Mouse (Mus musculus) limb, embryonic 11.5 days (tissue): ENCODE data around the gene Grip1. TPM values are rescaled to one million over a fixed set of nuclear protein-coding genes. Genes with fewer than 3 reads are reported as not detected.

ENCODE experiments used
- ATAC-seq: fragments of 200-750 bp; cut with Nextera tagmentation; 2 replicates; pipeline ENCODE4 v1.8.0; 2017; ENCODE audit warnings: low read depth; ENCODE audit not compliant: insufficient number of reproducible peaks, low FRiP score, low TSS enrichment
- DNase-seq: peaks from one replicate; pipeline ENCODE4 v3.0.0-alpha.2; 2015; ENCODE audit warnings: low spot score
- H3K27ac ChIP-seq: fragments of 300-500 bp; sonication (generic); replicated peaks from 2 replicates; pipeline ENCODE4 v1.5.1; 2014; ENCODE audit warnings: low read depth, mild to moderate bottlenecking, low read length
- H3K27me3 ChIP-seq: fragments of 300-500 bp; sonication (generic); 2 replicates; pipeline ENCODE4 v1.6.1; 2014; ENCODE audit warnings: mild to moderate bottlenecking, low read length, mixed read lengths; ENCODE audit not compliant: control insufficient read depth, insufficient read depth
- H3K36me3 ChIP-seq: fragments of 300-500 bp; sonication (generic); 2 replicates; pipeline ENCODE4 v1.6.1; 2014; ENCODE audit warnings: mild to moderate bottlenecking, low read length, moderate library complexity, mixed read lengths; ENCODE audit not compliant: control insufficient read depth, insufficient read depth
- H3K4me1 ChIP-seq: fragments of 300-500 bp; sonication (generic); 2 replicates; pipeline ENCODE4 v1.6.1; 2014; ENCODE audit warnings: low read length, mixed read lengths; ENCODE audit not compliant: control insufficient read depth, insufficient read depth
- H3K4me2 ChIP-seq: fragments of 300-500 bp; sonication (generic); 2 replicates; pipeline ENCODE4 v1.6.1; 2014; ENCODE audit warnings: low read depth, mild to moderate bottlenecking, moderate library complexity; ENCODE audit not compliant: severe bottlenecking
- H3K4me3 ChIP-seq: fragments of 300-500 bp; sonication (generic); 2 replicates; pipeline ENCODE4 v1.5.1; 2014; ENCODE audit warnings: low read depth, low read length
- H3K9ac ChIP-seq: fragments of 300-500 bp; sonication (generic); 2 replicates; pipeline ENCODE4 v1.6.1; 2014; ENCODE audit warnings: mild to moderate bottlenecking, low read length
- H3K9me3 ChIP-seq: fragments of 300-500 bp; sonication (generic); 2 replicates; pipeline ENCODE4 v1.6.1; 2016; ENCODE audit warnings: low read length; ENCODE audit not compliant: control insufficient read depth
- whole genome bisulfite sequencing: fragments of 180-500 bp; shearing (Covaris S2); extraction: QIAGEN DNeasy Blood & Tissue Kit; methylation state at CpG from one replicate; pipeline ENCODE4 v1.1.7; 2014; 5-methylcytosine and 5-hydroxymethylcytosine counted together
- polyA plus RNA-seq: library from polyadenylated mRNA; unstranded; fragments of >200 nt; fragmentation: Nextera tagmentation; extraction: Ambion mirVana; gene quantifications from 2 replicates; pipeline ENCODE4 v1.2.1, GENCODE M21; 2014

The Grip1 gene
- polyA plus RNA-seq, 1 experiment from 2014 or later, result 3.7 TPM

GRCm38 (mm10) chr10:120066319-120066718 lies 612.7 kb downstream of the Grip1 start:
- Histone ChIP-seq H3K4me3 (no peak overlapping the region), H3K27ac (no peak overlapping the region), H3K9ac (no peak overlapping the region), H3K9me3 (no peaks in the 10 kb centered on the region), H3K27me3 (no peaks in the 10 kb centered on the region), H3K4me1 (no peaks in the 10 kb centered on the region), H3K36me3 (no peaks in the 10 kb centered on the region), H3K4me2 (no peak overlapping the region)
- no peak for ATAC-seq
- DNase-seq, result no peak
- 94% methylated on average over 10 of the region's 10 CpGs for WGBS

GRCm38 (mm10) chr10:120077850-120078249 lies 624.2 kb downstream of the Grip1 start:
- H3K9me3 ChIP-seq, result no peaks in the 10 kb centered on the region
- H3K27me3 ChIP-seq, result no peaks in the 10 kb centered on the region
- H3K9ac ChIP-seq, result no peak overlapping the region
- H3K4me1 ChIP-seq, result no peaks in the 10 kb centered on the region
- 79% methylated on average over 3 of the region's 3 CpGs for WGBS
- H3K27ac ChIP-seq, result no peak overlapping the region
- no peak overlapping the region for H3K4me2 ChIP-seq
- no peak overlapping the region for H3K4me3 ChIP-seq
- no peaks in the 10 kb centered on the region for H3K36me3 ChIP-seq
- ATAC-seq, result no peak
- no peak for DNase-seq

GRCm38 (mm10) chr10:120092548-120092947 lies 638.9 kb downstream of the Grip1 start:
- DNase-seq (no peak), ATAC-seq (no peak)
- no peaks in the 10 kb centered on the region for H3K9me3 ChIP-seq
- H3K27ac ChIP-seq, result no peak overlapping the region
- H3K36me3 ChIP-seq, result peaks cover 8% of the 10 kb centered on the region
- H3K4me1 ChIP-seq, result no peaks in the 10 kb centered on the region
- no peak overlapping the region for H3K4me3 ChIP-seq
- no peaks in the 10 kb centered on the region for H3K27me3 ChIP-seq
- WGBS, result 88% methylated on average over 12 of the region's 12 CpGs
- H3K4me2 ChIP-seq, result no peak overlapping the region
- no peak overlapping the region for H3K9ac ChIP-seq

- 83% methylated on average over 9 of the region's 9 CpGs for WGBS
- H3K9me3 ChIP-seq, result no peaks in the 10 kb centered on the region
- no peaks in the 10 kb centered on the region for H3K4me1 ChIP-seq
- no peaks in the 10 kb centered on the region for H3K27me3 ChIP-seq
- H3K4me3 ChIP-seq, result no peak overlapping the region
- H3K9ac ChIP-seq, result no peak overlapping the region
- DNase-seq (peak; percentile 42), ATAC-seq (no peak)
- no peak overlapping the region for H3K27ac ChIP-seq
- H3K36me3 ChIP-seq, result peaks cover 2% of the 10 kb centered on the region; the same call in 1 of the 2 replicates
- H3K4me2 ChIP-seq, result no peak overlapping the region
Observed at GRCm38 (mm10) chr10:120095136-120095535, 641.5 kb downstream of the Grip1 start.

GRCm38 (mm10) chr10:120095716-120096115 lies 642.1 kb downstream of the Grip1 start:
- Histone ChIP-seq H3K27me3 (no peaks in the 10 kb centered on the region), H3K4me2 (no peak overlapping the region), H3K4me1 (no peaks in the 10 kb centered on the region), H3K27ac (no peak overlapping the region), H3K4me3 (no peak overlapping the region), H3K9me3 (no peaks in the 10 kb centered on the region), H3K9ac (no peak overlapping the region), H3K36me3 (peaks cover 2% of the 10 kb centered on the region; the same call in 1 of the 2 replicates)
- DNase-seq (no peak), ATAC-seq (no peak)
- 93% methylated on average over 5 of the region's 5 CpGs for WGBS

- Histone ChIP-seq H3K4me2 (no peak overlapping the region), H3K27ac (no peak overlapping the region), H3K4me1 (no peaks in the 10 kb centered on the region), H3K36me3 (peaks cover 4% of the 10 kb centered on the region; the same call in 1 of the 2 replicates), H3K4me3 (no peak overlapping the region), H3K9ac (no peak overlapping the region), H3K9me3 (no peaks in the 10 kb centered on the region), H3K27me3 (no peaks in the 10 kb centered on the region)
- DNase-seq, result no peak
- no peak for ATAC-seq
- 91% methylated on average over 5 of the region's 5 CpGs for WGBS
Observed at GRCm38 (mm10) chr10:120097564-120097963, 643.9 kb downstream of the Grip1 start.

GRCm38 (mm10) chr10:120100806-120101205 lies 647.2 kb downstream of the Grip1 start:
- H3K27ac ChIP-seq, result no peak overlapping the region
- ATAC-seq, result no peak
- 0 out of 2 replicates have a peak, but pooled peaks cover 2% of the 10 kb centered on the region for H3K36me3 ChIP-seq
- H3K4me3 ChIP-seq, result no peak overlapping the region
- H3K9ac ChIP-seq, result no peak overlapping the region
- 81% methylated on average over 1 of the region's 1 CpGs for WGBS
- H3K27me3 ChIP-seq, result no peaks in the 10 kb centered on the region
- no peaks in the 10 kb centered on the region for H3K9me3 ChIP-seq
- H3K4me2 ChIP-seq, result no peak overlapping the region
- no peaks in the 10 kb centered on the region for H3K4me1 ChIP-seq
- DNase-seq, result no peak

- H3K9ac ChIP-seq, result no peak overlapping the region; the same call in 1 of the 2 replicates
- 82% methylated on average over 3 of the region's 3 CpGs for WGBS
Observed at GRCm38 (mm10) chr10:120111691-120112319, 658.2 kb downstream of the Grip1 start.

More at GRCm38 (mm10) chr10:120111691-120112319, 658.2 kb downstream of the Grip1 start:
- Histone ChIP-seq H3K4me2 (peak overlapping the region; percentile 55), H3K36me3 (no peaks in the 10 kb centered on the region), H3K4me1 (peaks cover 3% of the 10 kb centered on the region; the same call in 1 of the 2 replicates), H3K9me3 (no peaks in the 10 kb centered on the region), H3K27ac (no peak overlapping the region), H3K4me3 (peak overlapping the region; percentile 69), H3K27me3 (no peaks in the 10 kb centered on the region)
- ATAC-seq (no peak), DNase-seq (no peak)
